Mouse (Mus musculus): ENCODE data around the gene Rnf149.

DNA sequence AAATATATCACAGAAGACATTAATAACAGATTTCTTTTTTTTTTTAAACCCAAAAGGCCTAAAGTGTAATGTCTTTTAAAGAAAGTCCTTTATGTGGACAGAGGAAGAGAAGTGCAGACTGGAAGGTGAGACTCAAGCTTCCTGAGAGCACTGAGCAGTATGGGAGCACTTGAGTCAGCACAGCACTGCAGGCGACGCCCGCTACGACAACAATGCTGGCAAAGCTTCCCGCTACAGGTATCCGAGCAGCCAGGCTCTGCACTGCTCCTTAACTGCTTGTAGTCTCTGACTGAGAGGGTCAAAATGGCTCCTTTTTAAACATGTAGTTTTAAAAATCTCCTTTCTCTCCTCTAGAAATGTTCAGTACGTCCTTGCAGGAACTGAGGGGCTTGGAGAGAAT, 14.0 kb downstream of the Rnf149 start:
- TF ChIP-seq POLR2A (IDR thresholded peaks at IDR 0.05; ENCODE audit: extremely low read depth, insufficient read depth, low read length) (no peak), CTCF (IDR thresholded peaks at IDR 0.05; ENCODE audit: low read depth, low read length) (no peak)
